Mouse (Mus musculus) CH12.LX (cell line): ENCODE measurements around the gene Ptdss2.

Source experiments
- CTCF ChIP-seq, 2 experiments: IDR thresholded peaks in 1 of 2; conservative IDR thresholded peaks in 1 of 2; 2 replicates each; pipeline ENCODE4 v1.5.1; 2011 to 2012; ENCODE audit warnings: low read depth in 2 of 2, low read length in 2 of 2, improper control_type of control experiment in 1 of 2, inconsistent platforms in 1 of 2, mild to moderate bottlenecking in 1 of 2, moderate library complexity in 1 of 2
- E2F4 ChIP-seq: IDR thresholded peaks from 2 replicates; pipeline ENCODE4 v1.6.1; 2011; ENCODE audit warnings: low read depth, low read length, improper control_type of control experiment; ENCODE audit not compliant: insufficient replicate concordance

GRCm38 (mm10) chr7:141190220-141190619, 68.0 kb downstream of the Ptdss2 start:
- TF ChIP-seq CTCF (conservative IDR thresholded peaks at IDR 0.05 in 1 of 2, IDR thresholded peaks at IDR 0.05 in 1 of 2; ENCODE audit: low read depth in 2 of 2, low read length in 2 of 2) (no peak), E2F4 (no peak)
